Mouse (Mus musculus) adrenal gland, adult (tissue): ENCODE data around the gene H2afy.

Experiments used
- DNase-seq, 2 experiments: peaks; one replicate each; pipeline ENCODE4 v3.0.0; 2022 to 2023; ENCODE audit warnings: low spot score in 1 of 2; ENCODE audit not compliant: inconsistent age in 2 of 2

Gene H2afy

DNA sequence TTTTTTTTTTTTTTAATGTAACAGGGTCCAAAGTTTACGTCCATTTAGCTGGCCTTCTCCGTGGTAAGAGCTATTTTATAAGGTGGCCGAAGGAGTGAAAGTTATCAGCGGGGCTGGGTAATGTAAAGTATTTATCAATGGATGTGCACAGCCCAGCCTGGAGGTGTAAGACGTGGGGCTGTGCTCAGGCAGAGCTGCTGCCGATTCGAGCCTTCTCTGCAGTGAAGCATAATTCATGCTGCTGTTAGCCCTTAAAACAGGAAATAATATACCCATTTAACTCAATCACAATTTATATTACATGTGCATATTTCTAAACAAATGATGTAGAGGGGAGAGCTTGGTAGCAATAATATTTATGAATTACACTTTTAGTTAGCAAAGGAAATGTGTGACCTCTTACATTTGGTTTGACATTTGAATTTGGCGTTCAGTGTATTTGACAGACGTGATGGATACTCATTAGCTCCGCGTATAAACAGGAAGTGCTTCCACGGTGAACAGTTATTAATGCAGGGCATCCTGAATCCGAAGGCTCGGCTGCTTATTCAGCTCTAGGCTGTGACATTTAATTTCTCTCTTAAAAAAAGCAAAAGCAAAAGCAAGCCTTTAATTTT is 111.6 kb downstream of the H2afy start:
- no peak for DNase-seq
